Mouse (Mus musculus) embryonic facial prominence, embryonic 10.5 days (tissue): ENCODE results near the gene Gm49387. TPM values are rescaled to one million over a fixed set of nuclear protein-coding genes. Genes with fewer than 3 reads are reported as not detected.

Experiments used
- DNase-seq: peaks from one replicate; pipeline ENCODE4 v3.0.0-alpha.2; 2017; ENCODE audit warnings: low spot score
- H3K27ac ChIP-seq: fragments of 300-500 bp; sonication (generic); replicated peaks from 2 replicates; pipeline ENCODE4 v1.5.1; 2016; ENCODE audit warnings: mild to moderate bottlenecking
- H3K27me3 ChIP-seq: fragments of 300-500 bp; sonication (generic); replicated peaks from 2 replicates; pipeline ENCODE4 v1.6.1; 2016; ENCODE audit warnings: low read depth, mild to moderate bottlenecking; ENCODE audit not compliant: poor library complexity, severe bottlenecking
- H3K36me3 ChIP-seq: fragments of 300-500 bp; sonication (generic); replicated peaks from 2 replicates; pipeline ENCODE4 v1.6.1; 2016; ENCODE audit warnings: mild to moderate bottlenecking, moderate library complexity
- H3K4me1 ChIP-seq: fragments of 300-500 bp; sonication (generic); 2 replicates; pipeline ENCODE4 v1.6.1; 2016
- H3K4me3 ChIP-seq: fragments of 300-500 bp; sonication (generic); 2 replicates; pipeline ENCODE4 v1.5.1; 2016; ENCODE audit warnings: mild to moderate bottlenecking, moderate library complexity
- H3K9me3 ChIP-seq: fragments of 300-500 bp; sonication (generic); 2 replicates; pipeline ENCODE4 v1.6.1; 2016; ENCODE audit warnings: mild to moderate bottlenecking
- WGBS: fragments of 180-500 bp; shearing (Covaris S2); methylation state at CpG from one replicate; pipeline ENCODE4 v1.1.7; 2016; 5-methylcytosine and 5-hydroxymethylcytosine counted together
- polyA plus RNA-seq: library from polyadenylated mRNA; unstranded; fragments of >200 nt; fragmentation: Nextera tagmentation; extraction: Ambion mirVana; gene quantifications from 2 replicates; pipeline ENCODE4 v1.2.1, GENCODE M21; 2016

Gm49387 gene
- polyA plus RNA-seq, 1 experiment from 2014 or later: 0.39 TPM

- DNase-seq: no peak
- H3K36me3 ChIP-seq: no peaks in the 10 kb centered on the region
- no peak overlapping the region for H3K4me3 ChIP-seq
- no peaks in the 10 kb centered on the region for H3K27me3 ChIP-seq
- H3K9me3 ChIP-seq: no peaks in the 10 kb centered on the region
- peak overlapping the region; percentile 49 for H3K27ac ChIP-seq
- H3K4me1 ChIP-seq: peaks cover 64% of the 10 kb centered on the region
- WGBS: 76% methylated on average over 10 of the region's 10 CpGs
Measured at GRCm38 (mm10) chr14:31659501-31660181, 19.0 kb upstream of the Gm49387 start.

GRCm38 (mm10) chr14:31658126-31658680 lies 17.5 kb upstream of the Gm49387 start:
- H3K27ac ChIP-seq: peak overlapping the region; percentile 63
- no peak overlapping the region for H3K4me3 ChIP-seq
- H3K4me1 ChIP-seq: peaks cover 55% of the 10 kb centered on the region
- 86% methylated on average over 8 of the region's 8 CpGs for WGBS
- H3K27me3 ChIP-seq: no peaks in the 10 kb centered on the region
- DNase-seq: no peak
- no peaks in the 10 kb centered on the region for H3K9me3 ChIP-seq
- no peaks in the 10 kb centered on the region for H3K36me3 ChIP-seq

- H3K4me1 ChIP-seq: peaks cover 43% of the 10 kb centered on the region
- H3K36me3 ChIP-seq: no peaks in the 10 kb centered on the region
- no peaks in the 10 kb centered on the region for H3K27me3 ChIP-seq
- peak overlapping the region; percentile 63; the same call in 1 of the 2 replicates for H3K27ac ChIP-seq
- no peak overlapping the region for H3K4me3 ChIP-seq
- DNase-seq: peak; percentile 75
- WGBS: 45% methylated on average over 5 of the region's 5 CpGs
- H3K9me3 ChIP-seq: no peaks in the 10 kb centered on the region
Measured at GRCm38 (mm10) chr14:31656857-31657645, 16.4 kb upstream of the Gm49387 start.

- peaks cover 38% of the 10 kb centered on the region for H3K4me1 ChIP-seq
- no peak for DNase-seq
- no peak overlapping the region for H3K4me3 ChIP-seq
- no peaks in the 10 kb centered on the region for H3K27me3 ChIP-seq
- WGBS: 74% methylated on average over 7 of the region's 7 CpGs
- H3K27ac ChIP-seq: no peak overlapping the region
- no peaks in the 10 kb centered on the region for H3K9me3 ChIP-seq
- no peaks in the 10 kb centered on the region for H3K36me3 ChIP-seq
Measured at GRCm38 (mm10) chr14:31656386-31656785, 15.7 kb upstream of the Gm49387 start.

GRCm38 (mm10) chr14:31655406-31655805 lies 14.7 kb upstream of the Gm49387 start:
- peaks cover under 1% of the 10 kb centered on the region; the same call in 1 of the 2 replicates for H3K9me3 ChIP-seq
- H3K4me3 ChIP-seq: no peak overlapping the region
- no peak for DNase-seq
- no peak overlapping the region for H3K27ac ChIP-seq
- H3K36me3 ChIP-seq: no peaks in the 10 kb centered on the region
- 86% methylated on average over 14 of the region's 14 CpGs for WGBS
- H3K27me3 ChIP-seq: no peaks in the 10 kb centered on the region
- H3K4me1 ChIP-seq: peaks cover 30% of the 10 kb centered on the region

GRCm38 (mm10) chr14:31654816-31655215 lies 14.1 kb upstream of the Gm49387 start:
- DNase-seq: no peak
- no peak overlapping the region for H3K27ac ChIP-seq
- no peaks in the 10 kb centered on the region for H3K27me3 ChIP-seq
- WGBS: 84% methylated on average over 5 of the region's 5 CpGs
- no peaks in the 10 kb centered on the region for H3K36me3 ChIP-seq
- peaks cover 25% of the 10 kb centered on the region for H3K4me1 ChIP-seq
- H3K9me3 ChIP-seq: peaks cover 3% of the 10 kb centered on the region; the same call in 1 of the 2 replicates
- H3K4me3 ChIP-seq: no peak overlapping the region

- Histone ChIP-seq H3K27ac (no peak overlapping the region), H3K27me3 (no peaks in the 10 kb centered on the region), H3K9me3 (peaks cover 3% of the 10 kb centered on the region; the same call in 1 of the 2 replicates), H3K36me3 (no peaks in the 10 kb centered on the region), H3K4me1 (peaks cover 15% of the 10 kb centered on the region), H3K4me3 (no peak overlapping the region)
- no peak for DNase-seq
- WGBS: 84% methylated on average over 14 of the region's 14 CpGs
Measured at GRCm38 (mm10) chr14:31653101-31653875, 12.6 kb upstream of the Gm49387 start.

- WGBS: 88% methylated on average over 1 of the region's 1 CpGs
- Histone ChIP-seq H3K36me3 (no peaks in the 10 kb centered on the region), H3K27me3 (no peaks in the 10 kb centered on the region), H3K27ac (no peak overlapping the region), H3K4me3 (no peak overlapping the region), H3K9me3 (peaks cover 3% of the 10 kb centered on the region; the same call in 1 of the 2 replicates), H3K4me1 (peaks cover 9% of the 10 kb centered on the region)
- no peak for DNase-seq
Measured at GRCm38 (mm10) chr14:31652624-31653023, 11.9 kb upstream of the Gm49387 start.

- Histone ChIP-seq H3K27me3 (no peaks in the 10 kb centered on the region), H3K4me3 (no peak overlapping the region), H3K4me1 (peaks cover 5% of the 10 kb centered on the region), H3K36me3 (no peaks in the 10 kb centered on the region), H3K27ac (no peak overlapping the region; the same call in 1 of the 2 replicates), H3K9me3 (peaks cover 3% of the 10 kb centered on the region; the same call in 1 of the 2 replicates)
- WGBS: 72% methylated on average over 5 of the region's 5 CpGs
- DNase-seq: no peak
Measured at GRCm38 (mm10) chr14:31652106-31652505, 11.4 kb upstream of the Gm49387 start.

GRCm38 (mm10) chr14:31651206-31651605 lies 10.5 kb upstream of the Gm49387 start:
- DNase-seq: no peak
- Histone ChIP-seq H3K4me1 (peaks cover 3% of the 10 kb centered on the region; the same call in 1 of the 2 replicates), H3K27me3 (no peaks in the 10 kb centered on the region), H3K27ac (no peak overlapping the region), H3K9me3 (peaks cover 3% of the 10 kb centered on the region; the same call in 1 of the 2 replicates), H3K36me3 (no peaks in the 10 kb centered on the region), H3K4me3 (no peak overlapping the region)
- 84% methylated on average over 7 of the region's 7 CpGs for WGBS

- Histone ChIP-seq H3K4me1 (peaks cover 3% of the 10 kb centered on the region; the same call in 1 of the 2 replicates), H3K4me3 (no peak overlapping the region), H3K36me3 (no peaks in the 10 kb centered on the region), H3K9me3 (peaks cover 3% of the 10 kb centered on the region; the same call in 1 of the 2 replicates), H3K27ac (no peak overlapping the region), H3K27me3 (no peaks in the 10 kb centered on the region)
- no peak for DNase-seq
- 92% methylated on average over 3 of the region's 3 CpGs for WGBS
Measured at GRCm38 (mm10) chr14:31650347-31650746, 9.7 kb upstream of the Gm49387 start.

GRCm38 (mm10) chr14:31647991-31648390 lies 7.3 kb upstream of the Gm49387 start:
- peaks cover 3% of the 10 kb centered on the region; the same call in 1 of the 2 replicates for H3K4me1 ChIP-seq
- no peak overlapping the region for H3K27ac ChIP-seq
- peaks cover 3% of the 10 kb centered on the region; the same call in 1 of the 2 replicates for H3K9me3 ChIP-seq
- no peak for DNase-seq
- no peaks in the 10 kb centered on the region for H3K27me3 ChIP-seq
- H3K36me3 ChIP-seq: no peaks in the 10 kb centered on the region
- 89% methylated on average over 10 of the region's 10 CpGs for WGBS
- no peak overlapping the region for H3K4me3 ChIP-seq
